Mouse (Mus musculus) C2C12 (cell line): ENCODE results near the gene Gucd1.

ENCODE experiments used
- CTCF ChIP-seq: IDR thresholded peaks from one replicate; pipeline ENCODE4 v1.5.1; 2011; ENCODE audit not compliant: control insufficient read depth, insufficient read depth, insufficient read length
- USF1 ChIP-seq: IDR thresholded peaks from one replicate; pipeline ENCODE4 v1.6.1; 2011; ENCODE audit warnings: low read depth, mild to moderate bottlenecking, control low read depth, moderate library complexity

- TF ChIP-seq CTCF (no peak), USF1 (no peak)
These were observed 189.5 kb downstream of the Gucd1 start for GRCm38 (mm10) chr10:75328201-75328704.
